Mouse (Mus musculus): ENCODE data around the gene Slc30a5.

The Slc30a5 gene

DNA sequence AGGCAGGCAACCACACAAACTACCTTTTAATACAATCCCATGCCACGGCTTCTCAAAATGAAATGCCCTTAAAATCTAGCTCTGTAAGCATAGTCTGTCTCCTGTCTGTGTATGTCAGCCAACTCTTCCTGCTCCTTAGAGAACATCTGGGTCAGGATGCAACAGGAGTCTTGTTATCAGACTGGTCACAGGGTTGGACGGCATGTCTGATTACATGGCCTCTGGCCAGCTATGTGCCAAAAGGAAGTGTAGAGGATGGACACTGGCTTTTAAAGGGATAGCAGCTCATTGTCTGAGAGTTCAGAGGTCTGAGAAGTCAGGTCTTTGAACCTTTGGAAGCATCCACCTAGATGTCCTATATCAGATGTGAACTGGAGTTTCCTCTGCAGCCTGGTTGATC, 77.9 kb downstream of the Slc30a5 start:
- no peak for DNase-seq (ENCODE audit: extremely low spot score)

DNA sequence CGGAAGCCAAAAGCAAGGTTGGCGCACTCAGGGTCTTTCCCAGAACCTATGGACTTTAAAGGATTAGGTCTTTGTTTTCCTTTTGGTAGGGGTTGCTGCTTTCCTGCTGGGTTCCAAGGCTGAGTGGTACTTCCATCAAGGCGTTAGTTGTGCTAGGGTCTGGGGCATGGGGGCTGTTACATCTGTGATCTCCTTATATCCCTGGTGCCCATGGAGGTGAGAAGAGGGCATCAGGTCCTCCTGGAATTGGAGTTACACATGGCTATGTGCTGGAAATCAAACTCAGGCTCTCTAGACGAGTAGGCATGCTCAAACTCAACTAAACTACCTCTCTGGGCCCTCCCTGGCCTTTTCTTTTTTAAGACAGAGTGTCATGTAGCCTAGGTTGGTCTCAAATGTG, 79.0 kb downstream of the Slc30a5 start:
- no peak for DNase-seq (ENCODE audit: extremely low spot score)

DNA sequence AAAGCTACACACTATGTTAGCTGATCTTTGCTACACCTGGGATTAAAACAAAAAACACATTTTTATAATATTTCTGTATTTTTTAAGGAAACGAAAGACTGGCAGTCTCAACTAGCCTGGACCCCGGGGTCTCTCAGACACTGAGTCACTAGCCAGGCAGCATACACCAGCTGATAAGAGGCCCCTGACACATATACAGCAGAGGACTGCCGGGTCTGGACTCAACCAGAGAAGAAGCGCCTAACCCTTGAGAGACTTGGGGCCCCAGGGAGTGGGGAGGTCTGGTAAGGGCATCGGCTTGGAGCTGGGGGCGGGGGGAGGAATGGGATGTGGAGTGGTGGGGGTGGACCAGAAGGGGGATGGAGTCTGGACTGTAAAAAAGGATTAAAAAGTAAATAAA, 80.2 kb downstream of the Slc30a5 start:
- DNase-seq (ENCODE audit: extremely low spot score), result no peak

All from embryo, embryonic 9.5 days (tissue).